Mouse (Mus musculus) CH12.LX (cell line): ENCODE measurements at regions not wholly inside any gene's neighbourhood (a gene's known extent, or its start where the extent isn't known, plus 50 kb on each side); places are given as distances from the start of the nearest gene placed in this dataset.

ENCODE experiments used
- DNase-seq: peaks from one replicate; pipeline ENCODE4 v3.0.0-alpha.2; 2013; ENCODE audit errors: extremely low read depth
- H3K27ac ChIP-seq: 2 replicates; pipeline ENCODE4 v1.5.1; 2012; ENCODE audit warnings: low read depth, mild to moderate bottlenecking, control low read depth, moderate library complexity; ENCODE audit not compliant: insufficient read depth
- H3K27me3 ChIP-seq: replicated peaks from 2 replicates; pipeline ENCODE3; 2012; ENCODE audit warnings: inconsistent platforms
- H3K36me3 ChIP-seq, 2 experiments: replicated peaks in 1 of 2; 2 replicates each; pipeline versions ENCODE3 to v1.6.1; 2012; ENCODE audit warnings: inconsistent platforms in 1 of 2, low read length in 1 of 2, mild to moderate bottlenecking in 1 of 2, mixed read lengths in 1 of 2, moderate library complexity in 1 of 2; ENCODE audit not compliant: control insufficient read depth in 1 of 2, insufficient read depth in 1 of 2
- H3K4me1 ChIP-seq, 2 experiments: 2 replicates each; pipeline ENCODE4 v1.6.1; 2012; ENCODE audit warnings: inconsistent platforms in 1 of 2, moderate library complexity in 1 of 2; ENCODE audit not compliant: insufficient read depth in 2 of 2, control insufficient read depth in 1 of 2
- H3K4me2 ChIP-seq: 2 replicates; pipeline ENCODE4 v1.6.1; 2012; ENCODE audit warnings: low read depth, mild to moderate bottlenecking, control low read depth; ENCODE audit not compliant: poor library complexity, insufficient read depth, severe bottlenecking
- H3K4me3 ChIP-seq, 3 experiments: fragments of 150-350 bp in 1 of 3; sonication (generic) in 1 of 3; replicated peaks in 1 of 3; 2 replicates each; pipeline versions ENCODE3 to v1.5.1; 2011 to 2012; ENCODE audit warnings: low read depth in 2 of 3, low read length in 2 of 3, mild to moderate bottlenecking in 2 of 3, moderate library complexity in 2 of 3, control low read depth in 1 of 3, improper control_type of control experiment in 1 of 3, inconsistent platforms in 1 of 3, mixed read lengths in 1 of 3; ENCODE audit not compliant: poor library complexity in 1 of 3
- H3K79me2 ChIP-seq: replicated peaks from 2 replicates; pipeline ENCODE4 v1.6.1; 2012; ENCODE audit warnings: mild to moderate bottlenecking, moderate library complexity; ENCODE audit not compliant: control insufficient read depth, poor library complexity, insufficient read depth, severe bottlenecking; ENCODE audit errors: extremely low read depth
- H3K9ac ChIP-seq: 2 replicates; pipeline ENCODE4 v1.6.1; 2012; ENCODE audit warnings: low read depth, mild to moderate bottlenecking, control low read depth, moderate library complexity; ENCODE audit not compliant: insufficient read depth
- H3K9me3 ChIP-seq: replicated peaks from 2 replicates; pipeline ENCODE3; 2012; ENCODE audit warnings: low read length, inconsistent platforms, mixed read lengths
- CHD1 ChIP-seq: IDR thresholded peaks from 2 replicates; pipeline ENCODE4 v1.6.1; 2012; ENCODE audit warnings: low read depth, low read length, improper control_type of control experiment, inconsistent platforms
- CHD2 ChIP-seq: IDR thresholded peaks from 2 replicates; pipeline ENCODE4 v1.6.1; 2011; ENCODE audit warnings: low read length, improper control_type of control experiment
- CTCF ChIP-seq, 2 experiments: IDR thresholded peaks in 1 of 2; conservative IDR thresholded peaks in 1 of 2; 2 replicates each; pipeline ENCODE4 v1.5.1; 2011 to 2012; ENCODE audit warnings: low read depth in 2 of 2, low read length in 2 of 2, improper control_type of control experiment in 1 of 2, inconsistent platforms in 1 of 2, mild to moderate bottlenecking in 1 of 2, moderate library complexity in 1 of 2
- ELF1 ChIP-seq: IDR thresholded peaks from 2 replicates; pipeline ENCODE4 v1.6.1; 2014; ENCODE audit warnings: low read depth, mild to moderate bottlenecking, inconsistent platforms, low read length, improper control_type of control experiment
- EP300 ChIP-seq: IDR thresholded peaks from 2 replicates; pipeline ENCODE4 v1.6.1; 2011; ENCODE audit warnings: low read length, improper control_type of control experiment
- ETS1 ChIP-seq: conservative IDR thresholded peaks from 2 replicates; pipeline ENCODE4 v1.6.1; 2012; ENCODE audit warnings: low read depth, mild to moderate bottlenecking, inconsistent platforms, low read length, improper control_type of control experiment, moderate library complexity
- GABPA ChIP-seq: IDR thresholded peaks from 2 replicates; pipeline ENCODE4 v1.6.1; 2012; ENCODE audit warnings: low read depth, low read length, improper control_type of control experiment, inconsistent platforms; ENCODE audit not compliant: insufficient replicate concordance
- HCFC1 ChIP-seq: IDR thresholded peaks from 2 replicates; pipeline ENCODE4 v1.6.1; 2012; ENCODE audit warnings: low read depth, mild to moderate bottlenecking, inconsistent platforms, low read length, improper control_type of control experiment
- IRF4 ChIP-seq: IDR thresholded peaks from 2 replicates; pipeline ENCODE4 v1.6.1; 2014; ENCODE audit warnings: low read depth, mild to moderate bottlenecking, inconsistent platforms, low read length, improper control_type of control experiment
- JUND ChIP-seq: conservative IDR thresholded peaks from 2 replicates; pipeline ENCODE4 v1.6.1; 2011; ENCODE audit warnings: low read depth, low read length, improper control_type of control experiment
- MAFK ChIP-seq: IDR thresholded peaks from 2 replicates; pipeline ENCODE4 v1.6.1; 2011; ENCODE audit warnings: low read length, improper control_type of control experiment; ENCODE audit not compliant: insufficient replicate concordance
- MEF2A ChIP-seq: IDR thresholded peaks from 2 replicates; pipeline ENCODE4 v1.6.1; 2014; ENCODE audit warnings: low read depth, mild to moderate bottlenecking, inconsistent platforms, low read length, improper control_type of control experiment, borderline replicate concordance
- MXI1 ChIP-seq: IDR thresholded peaks from 2 replicates; pipeline ENCODE4 v1.6.1; 2011; ENCODE audit warnings: mild to moderate bottlenecking, low read depth, low read length, improper control_type of control experiment
- MYC ChIP-seq: IDR thresholded peaks from 2 replicates; pipeline ENCODE4 v1.6.1; 2011; ENCODE audit warnings: low read depth, mild to moderate bottlenecking, improper control_type of control experiment, low read length
- NELFE ChIP-seq: IDR thresholded peaks from 2 replicates; pipeline ENCODE4 v1.6.1; 2011; ENCODE audit warnings: low read depth, low read length, improper control_type of control experiment
- NRF1 ChIP-seq: IDR thresholded peaks from 2 replicates; pipeline ENCODE4 v1.6.1; 2014; ENCODE audit warnings: low read depth, mild to moderate bottlenecking, inconsistent platforms, low read length, improper control_type of control experiment, moderate library complexity
- PAX5 ChIP-seq: IDR thresholded peaks from 2 replicates; pipeline ENCODE4 v1.6.1; 2012; ENCODE audit warnings: low read length, inconsistent platforms, mixed read lengths
- POLR2A ChIP-seq: IDR thresholded peaks from 2 replicates; pipeline ENCODE4 v1.6.1; 2011; ENCODE audit warnings: low read depth, mild to moderate bottlenecking, improper control_type of control experiment, low read length
- RAD21 ChIP-seq: IDR thresholded peaks from 2 replicates; pipeline ENCODE4 v1.6.1; 2011; ENCODE audit warnings: low read depth, mild to moderate bottlenecking, low read length, improper control_type of control experiment, moderate library complexity
- SIN3A ChIP-seq: IDR thresholded peaks from 2 replicates; pipeline ENCODE4 v1.6.1; 2012; ENCODE audit warnings: low read length, improper control_type of control experiment, inconsistent platforms
- SMC3 ChIP-seq: IDR thresholded peaks from 2 replicates; pipeline ENCODE4 v1.6.1; 2011; ENCODE audit warnings: low read depth, low read length, improper control_type of control experiment
- TCF12 ChIP-seq: IDR thresholded peaks from 2 replicates; pipeline ENCODE4 v1.6.1; 2014; ENCODE audit warnings: low read depth, mild to moderate bottlenecking, inconsistent platforms, low read length, improper control_type of control experiment
- UBTF ChIP-seq: IDR thresholded peaks from 2 replicates; pipeline ENCODE4 v1.6.1; 2012; ENCODE audit warnings: low read depth, mild to moderate bottlenecking, inconsistent platforms, low read length, improper control_type of control experiment, moderate library complexity
- USF2 ChIP-seq: conservative IDR thresholded peaks from 2 replicates; pipeline ENCODE4 v1.6.1; 2011; ENCODE audit warnings: low read depth, low read length, improper control_type of control experiment
- ZC3H11A ChIP-seq: IDR thresholded peaks from 2 replicates; pipeline ENCODE4 v1.6.1; 2012; ENCODE audit warnings: low read depth, mild to moderate bottlenecking, inconsistent platforms, low read length, improper control_type of control experiment
- ZMIZ1 ChIP-seq: IDR thresholded peaks from 2 replicates; pipeline ENCODE4 v1.6.1; 2012; ENCODE audit warnings: low read depth, mild to moderate bottlenecking, inconsistent platforms, low read length, improper control_type of control experiment
- dilution Hi-C: fragments of 300-500 bp; cut with MboI; formaldehyde crosslinking; loops from 2 replicates; pipeline ENCODE4 v1.14.3; 2020; ENCODE audit warnings: low sequenced_read_pairs; ENCODE audit not compliant: extremely low pct_unique_long_range_greater_than_20kb, extremely low pct_ligation_motif_present
- in situ Hi-C: fragments of 300-500 bp; cut with MboI; formaldehyde crosslinking; loops from 3 replicates; pipeline ENCODE4 v1.14.3; 2019; ENCODE audit warnings: low sequenced_read_pairs, low pct_ligation_motif_present, low pct_unique_long_range_greater_than_20kb, mixed read lengths

DNA sequence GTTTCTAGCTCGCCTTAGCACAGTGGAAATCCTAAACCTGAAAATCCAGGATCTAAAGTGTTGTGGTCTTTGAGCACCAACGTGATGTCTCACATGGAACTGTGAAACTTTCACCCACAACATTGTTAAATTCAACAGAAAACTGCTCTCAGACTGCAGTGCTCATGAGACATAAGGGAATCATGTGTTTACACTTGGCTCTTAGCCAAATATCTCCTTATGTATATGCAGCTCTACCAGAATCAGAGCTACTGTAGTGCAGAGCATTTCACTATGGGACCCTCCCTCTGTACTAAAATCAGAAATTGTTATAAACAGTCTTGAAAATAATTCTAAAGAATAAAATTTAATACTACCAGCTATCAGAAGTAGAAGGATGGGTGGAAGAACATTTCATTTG is 778.8 kb upstream of the Fam84a start:
- no peaks in the 10 kb centered on the region for H3K36me3 ChIP-seq
- H3K4me3 ChIP-seq: no peak overlapping the region
- H3K4me1 ChIP-seq: no peaks in the 10 kb centered on the region; a peak in 1 of 4 replicates
- in situ Hi-C loops (no loop called here), dilution Hi-C loops (no loop called here)
- no peak for TF ChIP-seq MAFK
- TF ChIP-seq ETS1: no peak
- TF ChIP-seq POLR2A: no peak
- no peak for TF ChIP-seq TCF12
- no peak for TF ChIP-seq SIN3A
- no peak for TF ChIP-seq SMC3
- no peak for TF ChIP-seq NELFE
- TF ChIP-seq GABPA: no peak
- TF ChIP-seq USF2: no peak
- TF ChIP-seq ELF1: no peak
- TF ChIP-seq JUND: no peak
- no peak for TF ChIP-seq HCFC1
- no peak for TF ChIP-seq ZMIZ1
- TF ChIP-seq CTCF (conservative IDR thresholded peaks at IDR 0.05 in 1 of 2, IDR thresholded peaks at IDR 0.05 in 1 of 2; ENCODE audit: low read depth in 2 of 2, low read length in 2 of 2): no peak
- no peak for TF ChIP-seq MEF2A
- no peak for TF ChIP-seq MYC
- TF ChIP-seq PAX5: no peak
- H3K27me3 ChIP-seq: no peaks in the 10 kb centered on the region
- no peaks in the 10 kb centered on the region for H3K79me2 ChIP-seq
- no peak for DNase-seq
- no peak overlapping the region for H3K27ac ChIP-seq
- no peak overlapping the region for H3K9ac ChIP-seq
- H3K9me3 ChIP-seq: no peaks in the 10 kb centered on the region
- no peak overlapping the region for H3K4me2 ChIP-seq

GRCm38 (mm10) chr12:14927580-14927979 is 775.7 kb upstream of the Fam84a start:
- no peaks in the 10 kb centered on the region for H3K27me3 ChIP-seq
- no peak overlapping the region for H3K4me3 ChIP-seq
- no peaks in the 10 kb centered on the region for H3K36me3 ChIP-seq
- H3K27ac ChIP-seq: no peak overlapping the region
- DNase-seq: no peak
- dilution Hi-C loops: no loop called here
- no peaks in the 10 kb centered on the region for H3K9me3 ChIP-seq
- H3K9ac ChIP-seq: no peak overlapping the region
- TF ChIP-seq RAD21: no peak
- no peak for TF ChIP-seq EP300
- no peak for TF ChIP-seq ZC3H11A
- TF ChIP-seq MXI1: no peak
- TF ChIP-seq IRF4: no peak
- no peak for TF ChIP-seq ELF1
- TF ChIP-seq CHD2: no peak
- no peak for TF ChIP-seq UBTF
- no peak for TF ChIP-seq MEF2A
- no peak for TF ChIP-seq PAX5
- no peak for TF ChIP-seq HCFC1
- TF ChIP-seq CHD1: no peak
- TF ChIP-seq USF2: no peak
- no peak for TF ChIP-seq MYC
- TF ChIP-seq NRF1: no peak
- no peak for TF ChIP-seq SMC3
- TF ChIP-seq, all 38 proteins: peak for 0
- no peaks in the 10 kb centered on the region for H3K79me2 ChIP-seq
- in situ Hi-C loops: no loop called here
- no peaks in the 10 kb centered on the region; a peak in 1 of 4 replicates for H3K4me1 ChIP-seq
- H3K4me2 ChIP-seq: no peak overlapping the region
